Mouse (Mus musculus) kidney, adult 2 months (tissue): ENCODE measurements around the gene Ccdc194.

Experiments used
- CTCF ChIP-seq: fragments of 200-500 bp; conservative IDR thresholded peaks from 2 replicates; pipeline ENCODE4 v1.5.1; 2011; ENCODE audit warnings: low read depth, mild to moderate bottlenecking, control low read depth, low read length, moderate library complexity, mixed read lengths; ENCODE audit not compliant: insufficient read depth, insufficient read length
- POLR2A ChIP-seq: fragments of 200-500 bp; IDR thresholded peaks from one replicate; pipeline ENCODE4 v1.6.1; 2011; ENCODE audit warnings: low read depth, low read length, control low read depth

DNA sequence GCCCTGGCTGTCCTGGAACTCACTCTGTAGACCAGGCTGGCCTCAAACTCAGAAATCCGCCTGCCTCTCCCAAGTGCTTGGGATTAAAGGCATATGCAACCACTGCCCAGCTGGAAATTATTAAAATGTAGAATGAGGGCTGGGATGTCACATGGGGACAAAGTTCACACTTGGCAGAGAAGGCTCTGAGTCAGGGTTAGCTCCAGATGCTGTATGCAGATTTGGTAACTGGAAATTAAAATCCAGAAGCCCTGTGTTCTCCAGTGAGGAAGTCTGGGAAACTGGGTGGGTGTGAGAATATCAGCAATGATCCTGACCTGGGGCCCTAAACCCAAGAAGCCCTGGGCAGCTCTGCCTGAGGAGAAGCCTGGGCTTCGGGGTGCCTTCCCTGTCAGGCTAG lies 16.2 kb downstream of the Ccdc194 start:
- TF ChIP-seq CTCF (no peak), POLR2A (no peak)
